Comparison of ENCODE assay signal across 9 mouse cellular contexts in genomic region chr3:89422556-89423205, GRCm38 (mm10). TPM values are rescaled to one million over a fixed set of nuclear protein-coding genes. Genes with fewer than 3 reads are reported as not detected.
DNase-seq lines count a peak whose midpoint lies in the region; ATAC-seq and TF ChIP-seq lines count a peak whose summit lies in the region.
"Had no signal": no experiment of that assay in that cellular context is flagged by ENCODE, and none has a peak within 500 bp of the region (broad histone marks: within the 10 kb centered on the region; RNA-seq: fewer than 3 reads in every experiment).

No protein-coding gene starts in this region.

- peak overlapping the region; percentile 98; the same call in 1 of the 2 replicates for H3K27ac ChIP-seq in heart, embryonic 13.5 days (replicated peaks)
- H3K27ac ChIP-seq in heart, adult 2 months: no peak overlapping the region
- H3K27ac ChIP-seq in hindbrain, embryonic 12.5 days: peak overlapping the region; percentile 67; the same call in 1 of the 2 replicates
- 0 out of 2 replicates have a peak overlapping the region, but pooled peaks have one; percentile 10 for H3K27ac ChIP-seq in macrophage

- H3K36me3 ChIP-seq in heart, embryonic 13.5 days: peaks cover 46% of the 10 kb centered on the region
- H3K36me3 ChIP-seq in heart, adult 2 months (ENCODE audit: control insufficient read depth, insufficient read depth, low read length): no peaks in the 10 kb centered on the region
- peaks cover 21% of the 10 kb centered on the region for H3K36me3 ChIP-seq in hindbrain, embryonic 12.5 days
- peaks cover 39% of the 10 kb centered on the region for H3K36me3 ChIP-seq in macrophage (ENCODE audit: inconsistent target)

- no peaks in the 10 kb centered on the region; the same call in 1 of the 2 replicates for H3K79me2 ChIP-seq in heart, adult 2 months (replicated peaks; ENCODE audit: control insufficient read depth, insufficient read depth, low read length)
- H3K79me2 ChIP-seq in macrophage (ENCODE audit: inconsistent target): peaks cover 59% of the 10 kb centered on the region

- no peaks in the 10 kb centered on the region for H3K9me3 ChIP-seq in heart, embryonic 13.5 days
- H3K9me3 ChIP-seq in hindbrain, embryonic 12.5 days (replicated peaks): no peaks in the 10 kb centered on the region

- H3K4me2 ChIP-seq in heart, embryonic 13.5 days: peak overlapping the region; percentile 84
- peak overlapping the region; percentile 65 for H3K4me2 ChIP-seq in hindbrain, embryonic 12.5 days (replicated peaks)

- TF ChIP-seq EP300 in heart, adult 2 months (IDR thresholded peaks at IDR 0.05; ENCODE audit: insufficient read depth, low read depth, low read length): no peak

- no peak for ATAC-seq in heart, embryonic 13.5 days (ENCODE audit: extremely low read depth, insufficient number of reproducible peaks, low FRiP score, low TSS enrichment)
- ATAC-seq in hindbrain, embryonic 12.5 days (ENCODE audit: low FRiP score): no peak

- peak overlapping the region; percentile 89 for H3K9ac ChIP-seq in heart, embryonic 13.5 days
- H3K9ac ChIP-seq in heart, adult 2 months (ENCODE audit: low read depth, low read length): no peak overlapping the region
- H3K9ac ChIP-seq in hindbrain, embryonic 12.5 days: peak overlapping the region; percentile 64

- no peak for TF ChIP-seq POLR2A in heart, adult 2 months (IDR thresholded peaks at IDR 0.05; ENCODE audit: insufficient read depth, low read depth, low read length)

- no peak for DNase-seq in heart, adult 2 months
- peak; percentile 74 for DNase-seq in MEL-GATA-1-ER (ENCODE audit: extremely low read depth, low read depth)
- DNase-seq in thymus, postnatal 4 days: no peak
- no peak for DNase-seq in adrenal gland, adult 18-20 months (ENCODE audit: low spot score in 2 of 2)
- DNase-seq in frontal cortex, postnatal 25 days (ENCODE audit: low spot score in 2 of 2): no peak

- 62% methylated on average over 6 of the region's 6 CpGs for WGBS in heart, embryonic 13.5 days
- 56% methylated on average over 6 of the region's 6 CpGs for WGBS in heart, adult 2 months
- WGBS in hindbrain, embryonic 12.5 days: 72% methylated on average over 6 of the region's 6 CpGs
- 35% methylated on average over 6 of the region's 6 CpGs for WGBS in macrophage (ENCODE audit: missing documents)

- intact Hi-C loops in heart, adult 2 months (cut with DNase I): no loop called here

- no peak for TF ChIP-seq CTCF in heart, adult 2 months (IDR thresholded peaks at IDR 0.05)

- peak overlapping the region; percentile 63 for H3K4me3 ChIP-seq in heart, embryonic 13.5 days
- no peak overlapping the region for H3K4me3 ChIP-seq in heart, adult 2 months
- peak overlapping the region; percentile 38 for H3K4me3 ChIP-seq in hindbrain, embryonic 12.5 days
- no peak overlapping the region for H3K4me3 ChIP-seq in macrophage (ENCODE audit: inconsistent target)

- H3K4me1 ChIP-seq in heart, embryonic 13.5 days: peaks cover 55% of the 10 kb centered on the region
- H3K4me1 ChIP-seq in heart, adult 2 months (ENCODE audit: control insufficient read depth, insufficient read depth, low read length): peaks cover 8% of the 10 kb centered on the region
- peaks cover 34% of the 10 kb centered on the region for H3K4me1 ChIP-seq in hindbrain, embryonic 12.5 days

- no peaks in the 10 kb centered on the region for H3K27me3 ChIP-seq in heart, embryonic 13.5 days (replicated peaks)
- H3K27me3 ChIP-seq in heart, adult 2 months (ENCODE audit: control insufficient read depth, insufficient read depth, low read length): no peaks in the 10 kb centered on the region
- H3K27me3 ChIP-seq in hindbrain, embryonic 12.5 days: no peaks in the 10 kb centered on the region
- H3K27me3 ChIP-seq: CH12.LX had no signal

RNA-seq across cellular contexts. Expression of gene Shc1, which starts 4.4 kb away (rescaled TPM):
- polyA plus RNA-seq in heart, embryonic 13.5 days (2015; fragmentation: Nextera tagmentation; extraction: Ambion mirVana): 63.4 and 66.1 TPM in 2 replicates
- 10 to 100 TPM; 31.6 to 32.0 TPM for total RNA-seq in heart, adult 2 months (2021)
- 32.4 and 50.5 TPM in 2 replicates for polyA plus RNA-seq in heart, adult 2 months (2012; rRNA removed)
- polyA plus RNA-seq in hindbrain, embryonic 12.5 days (2016; fragmentation: Nextera tagmentation; extraction: Ambion mirVana): 54.8 and 61.2 TPM in 2 replicates
- 10 to 100 TPM; 48.7 to 87.6 (median 68.7) TPM for total RNA-seq in macrophage (2018; cell fraction: chromatin; rRNA removed)
- total RNA-seq in macrophage (2018; cell fraction: cytosol; rRNA removed): 10 to 100 TPM; 33.2 to 42.6 (median 38.5) TPM
- total RNA-seq in macrophage (2018; cell fraction: nucleus; rRNA removed): 10 to 100 TPM; 43.0 to 71.0 (median 53.3) TPM
- polyA plus RNA-seq in macrophage (2018): 32.7 to 33.3 TPM (median 32.9 TPM) in 3 replicates
- total RNA-seq in adrenal gland, adult 18-20 months (2021): 10 to 100 TPM; 75.5 to 87.1 TPM

RNA-seq across cellular contexts. Expression of gene Cks1b, which starts 4.5 kb away (rescaled TPM):
- 339 and 400 TPM in 2 replicates for polyA plus RNA-seq in heart, embryonic 13.5 days (2015; fragmentation: Nextera tagmentation; extraction: Ambion mirVana)
- total RNA-seq in heart, adult 2 months (2021): 1 to 10 TPM; 3.3 to 3.5 TPM
- polyA plus RNA-seq in heart, adult 2 months (2012; rRNA removed): 9.0 and 10.7 TPM in 2 replicates
- 249 and 274 TPM in 2 replicates for polyA plus RNA-seq in hindbrain, embryonic 12.5 days (2016; fragmentation: Nextera tagmentation; extraction: Ambion mirVana)
- 10 to 100 TPM in 1 of 26 experiments, 1 to 10 TPM in 4, under 1 TPM in 1, not detected in 20; 0.84 to 11.0 (median 1.2) TPM for total RNA-seq in macrophage (2018; cell fraction: chromatin; rRNA removed)
- total RNA-seq in macrophage (2018; cell fraction: cytosol; rRNA removed): 10 to 100 TPM in 2 of 26 experiments, 1 to 10 TPM in 24; 3.7 to 12.0 (median 7.7) TPM
- total RNA-seq in macrophage (2018; cell fraction: nucleus; rRNA removed): 1 to 10 TPM in 25 of 26 experiments, not detected in 1; 1.2 to 8.0 (median 2.1) TPM
- 6.1 to 27.6 TPM (median 13.1 TPM) in 3 replicates for polyA plus RNA-seq in macrophage (2018)
- 10 to 100 TPM; 14.3 to 19.6 TPM for total RNA-seq in adrenal gland, adult 18-20 months (2021)

RNA-seq across cellular contexts. Expression of gene Pygo2, which starts 7.3 kb away (rescaled TPM):
- 24.3 and 24.8 TPM in 2 replicates for polyA plus RNA-seq in heart, embryonic 13.5 days (2015; fragmentation: Nextera tagmentation; extraction: Ambion mirVana)
- 10 to 100 TPM; 12.5 to 15.3 TPM for total RNA-seq in heart, adult 2 months (2021)
- polyA plus RNA-seq in heart, adult 2 months (2012; rRNA removed): 14.4 and 17.3 TPM in 2 replicates
- polyA plus RNA-seq in hindbrain, embryonic 12.5 days (2016; fragmentation: Nextera tagmentation; extraction: Ambion mirVana): 63.8 and 66.1 TPM in 2 replicates
- 10 to 100 TPM in 20 of 26 experiments, 1 to 10 TPM in 6; 4.4 to 47.1 (median 15.0) TPM for total RNA-seq in macrophage (2018; cell fraction: chromatin; rRNA removed)
- total RNA-seq in macrophage (2018; cell fraction: cytosol; rRNA removed): 10 to 100 TPM; 10.7 to 26.7 (median 19.6) TPM
- total RNA-seq in macrophage (2018; cell fraction: nucleus; rRNA removed): 10 to 100 TPM in 24 of 26 experiments, 1 to 10 TPM in 2; 8.7 to 39.2 (median 17.9) TPM
- polyA plus RNA-seq in macrophage (2018): 7.7 to 18.5 TPM (median 16.4 TPM) in 3 replicates
- total RNA-seq in adrenal gland, adult 18-20 months (2021): 10 to 100 TPM; 40.7 to 40.9 TPM

RNA-seq across cellular contexts. Expression of gene Flad1, which starts 11.0 kb away (rescaled TPM):
- 30.3 and 32.0 TPM in 2 replicates for polyA plus RNA-seq in heart, embryonic 13.5 days (2015; fragmentation: Nextera tagmentation; extraction: Ambion mirVana)
- total RNA-seq in heart, adult 2 months (2021): 10 to 100 TPM; 56.1 to 59.7 TPM
- polyA plus RNA-seq in heart, adult 2 months (2012; rRNA removed): 81.3 and 89.8 TPM in 2 replicates
- polyA plus RNA-seq in hindbrain, embryonic 12.5 days (2016; fragmentation: Nextera tagmentation; extraction: Ambion mirVana): 36.1 and 36.9 TPM in 2 replicates
- 10 to 100 TPM; 14.7 to 55.7 (median 35.5) TPM for total RNA-seq in macrophage (2018; cell fraction: chromatin; rRNA removed)
- total RNA-seq in macrophage (2018; cell fraction: cytosol; rRNA removed): 10 to 100 TPM; 12.4 to 27.6 (median 19.2) TPM
- 10 to 100 TPM; 11.5 to 47.7 (median 28.4) TPM for total RNA-seq in macrophage (2018; cell fraction: nucleus; rRNA removed)
- polyA plus RNA-seq in macrophage (2018): 11.3 to 17.1 TPM (median 16.4 TPM) in 3 replicates
- total RNA-seq in adrenal gland, adult 18-20 months (2021): 10 to 100 TPM; 28.6 to 37.6 TPM

RNA-seq across cellular contexts. Expression of gene Pbxip1, which starts 13.8 kb away (rescaled TPM):
- polyA plus RNA-seq in heart, embryonic 13.5 days (2015; fragmentation: Nextera tagmentation; extraction: Ambion mirVana): 61.3 and 64.1 TPM in 2 replicates
- total RNA-seq in heart, adult 2 months (2021): 10 to 100 TPM; 55.7 to 67.5 TPM
- 56.2 and 58.2 TPM in 2 replicates for polyA plus RNA-seq in heart, adult 2 months (2012; rRNA removed)
- 25.3 and 26.2 TPM in 2 replicates for polyA plus RNA-seq in hindbrain, embryonic 12.5 days (2016; fragmentation: Nextera tagmentation; extraction: Ambion mirVana)
- total RNA-seq in macrophage (2018; cell fraction: chromatin; rRNA removed): 10 to 100 TPM in 12 of 26 experiments, 1 to 10 TPM in 14; 2.4 to 38.0 (median 9.6) TPM
- total RNA-seq in macrophage (2018; cell fraction: cytosol; rRNA removed): 10 to 100 TPM in 13 of 26 experiments, 1 to 10 TPM in 13; 4.4 to 31.6 (median 10.6) TPM
- total RNA-seq in macrophage (2018; cell fraction: nucleus; rRNA removed): 10 to 100 TPM in 17 of 26 experiments, 1 to 10 TPM in 9; 4.8 to 57.4 (median 22.0) TPM
- 5.3 to 6.8 TPM (median 5.4 TPM) in 3 replicates for polyA plus RNA-seq in macrophage (2018)
- 10 to 100 TPM; 53.2 to 57.8 TPM for total RNA-seq in adrenal gland, adult 18-20 months (2021)

Comparison
In these comparisons a context has a peak if more than half of its experiments do, and no peak if none do; other contexts are left out.
1. H3K4me3 ChIP-seq: peak in heart, embryonic 13.5 days (single experiment) and hindbrain, embryonic 12.5 days (single experiment); none in heart, adult 2 months (single experiment) and macrophage (single experiment).